Mouse (Mus musculus): ENCODE data around the gene Tns4. TPM values are rescaled to one million over a fixed set of nuclear protein-coding genes. Genes with fewer than 3 reads are reported as not detected.

The Tns4 gene
- total and polyA plus RNA-seq, 2 experiments from 2014 or later: 0.05 to 0.69 TPM

DNA sequence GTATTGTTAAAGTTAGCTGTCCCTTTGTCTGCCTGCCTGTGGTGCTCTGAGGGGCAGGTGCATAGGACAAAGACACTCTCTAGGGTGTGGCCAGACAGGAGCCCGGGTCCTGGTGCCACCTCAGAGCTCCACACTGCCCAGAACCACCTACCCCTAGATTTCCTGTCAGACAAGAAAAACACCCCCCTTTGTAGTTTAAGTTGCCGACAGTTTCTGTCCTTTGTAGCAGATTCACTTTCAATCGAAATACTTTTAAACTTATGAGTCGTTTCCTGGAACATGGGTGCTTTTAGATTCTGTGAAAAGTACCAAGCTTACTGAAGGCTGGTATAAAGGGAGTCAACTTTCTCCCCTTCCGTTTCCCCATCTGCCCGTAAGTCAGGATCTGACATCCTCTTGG lies 26.8 kb upstream of the Tns4 start:
- ATAC-seq (ENCODE audit: insufficient read depth, low read depth) (no peak), DNase-seq (ENCODE audit: low spot score) (no peak)
- no peak for TF ChIP-seq CTCF (IDR thresholded peaks at IDR 0.05; ENCODE audit: low read depth)
- H3K4me2 ChIP-seq (ENCODE audit: low read depth, low read length): no peak overlapping the region
- no peak overlapping the region for H3K4me3 ChIP-seq (ENCODE audit: low read depth, low read length)
- H3K27me3 ChIP-seq (ENCODE audit: control insufficient read depth, insufficient read depth, low read length): no peaks in the 10 kb centered on the region
- WGBS: 54% methylated on average over 6 of the region's 6 CpGs
- H3K36me3 ChIP-seq (replicated peaks; ENCODE audit: control insufficient read depth, insufficient read depth, low read length): no peaks in the 10 kb centered on the region
- no peak overlapping the region for H3K27ac ChIP-seq (ENCODE audit: low read depth)
- 0 out of 2 replicates have a peak, but pooled peaks cover 7% of the 10 kb centered on the region for H3K4me1 ChIP-seq (ENCODE audit: control insufficient read depth, insufficient read depth)
- H3K9me3 ChIP-seq (replicated peaks; ENCODE audit: control insufficient read depth, low read length): no peaks in the 10 kb centered on the region
- no peak overlapping the region for H3K9ac ChIP-seq (replicated peaks; ENCODE audit: low read depth, low read length)

DNA sequence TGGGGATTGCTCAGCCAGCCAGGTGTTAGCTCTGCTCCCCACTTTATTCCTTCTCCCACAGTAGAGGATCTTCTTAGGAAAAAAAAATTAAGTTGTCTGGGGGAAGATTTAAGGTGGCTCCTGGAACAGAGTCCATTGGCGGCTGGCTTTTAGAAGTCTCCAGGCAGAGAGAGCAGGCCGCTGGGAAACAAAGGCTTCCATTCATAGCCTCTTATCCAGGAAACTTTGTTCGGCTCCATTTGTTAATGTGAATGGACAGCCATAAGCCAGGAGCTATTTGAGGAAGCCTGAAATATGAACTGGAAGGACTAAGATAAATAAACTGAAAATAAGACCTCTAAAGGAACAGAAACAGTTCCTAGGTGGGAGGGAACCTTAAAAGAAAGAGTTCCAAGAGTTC lies 24.0 kb upstream of the Tns4 start:
- Histone ChIP-seq H3K9me3 (replicated peaks; ENCODE audit: control insufficient read depth, low read length) (no peaks in the 10 kb centered on the region), H3K36me3 (replicated peaks; ENCODE audit: control insufficient read depth, insufficient read depth, low read length) (no peaks in the 10 kb centered on the region), H3K27ac (ENCODE audit: low read depth) (no peak overlapping the region), H3K4me1 (ENCODE audit: control insufficient read depth, insufficient read depth) (0 out of 2 replicates have a peak, but pooled peaks cover 4% of the 10 kb centered on the region), H3K27me3 (ENCODE audit: control insufficient read depth, insufficient read depth, low read length) (no peaks in the 10 kb centered on the region), H3K9ac (replicated peaks; ENCODE audit: low read depth, low read length) (no peak overlapping the region), H3K4me2 (ENCODE audit: low read depth, low read length) (no peak overlapping the region), H3K4me3 (ENCODE audit: low read depth, low read length) (no peak overlapping the region)
- 18% methylated on average over 3 of the region's 3 CpGs for WGBS
- ATAC-seq (ENCODE audit: insufficient read depth, low read depth) (no peak), DNase-seq (ENCODE audit: low spot score) (no peak)
- TF ChIP-seq CTCF (IDR thresholded peaks at IDR 0.05; ENCODE audit: low read depth) (no peak), EP300 (IDR thresholded peaks at IDR 0.05; ENCODE audit: low read depth) (no peak)

DNA sequence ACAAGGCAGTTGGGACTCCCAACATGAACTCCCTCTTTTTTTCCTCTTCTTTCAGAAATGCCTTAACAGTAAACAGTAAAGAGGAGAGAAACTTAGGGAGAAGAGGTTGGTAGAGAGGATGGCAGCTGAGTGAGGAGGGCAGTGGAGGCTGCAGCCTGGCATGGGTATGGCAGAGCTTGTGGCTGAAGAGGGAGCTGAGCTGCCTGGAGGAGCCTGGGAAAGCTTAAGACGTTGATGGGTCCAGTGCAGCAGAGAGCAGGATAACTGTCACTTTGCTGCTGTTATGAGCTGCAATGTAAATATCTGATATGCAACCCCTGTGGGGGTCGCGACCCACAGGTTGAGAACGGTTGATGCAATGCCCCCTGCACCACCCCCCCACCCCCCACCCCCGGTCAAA lies 23.6 kb upstream of the Tns4 start:
- TF ChIP-seq EP300 (IDR thresholded peaks at IDR 0.05; ENCODE audit: low read depth) (no peak), CTCF (IDR thresholded peaks at IDR 0.05; ENCODE audit: low read depth) (no peak)
- 0 out of 2 replicates have a peak, but pooled peaks cover 4% of the 10 kb centered on the region for H3K4me1 ChIP-seq (ENCODE audit: control insufficient read depth, insufficient read depth)
- H3K4me3 ChIP-seq (ENCODE audit: low read depth, low read length): no peak overlapping the region
- no peak overlapping the region for H3K4me2 ChIP-seq (ENCODE audit: low read depth, low read length)
- no peaks in the 10 kb centered on the region for H3K36me3 ChIP-seq (replicated peaks; ENCODE audit: control insufficient read depth, insufficient read depth, low read length)
- ATAC-seq (ENCODE audit: insufficient read depth, low read depth) (no peak), DNase-seq (ENCODE audit: low spot score) (no peak)
- no peak overlapping the region for H3K9ac ChIP-seq (replicated peaks; ENCODE audit: low read depth, low read length)
- H3K27ac ChIP-seq (ENCODE audit: low read depth): no peak overlapping the region
- no peaks in the 10 kb centered on the region for H3K9me3 ChIP-seq (replicated peaks; ENCODE audit: control insufficient read depth, low read length)
- no peaks in the 10 kb centered on the region for H3K27me3 ChIP-seq (ENCODE audit: control insufficient read depth, insufficient read depth, low read length)
- 56% methylated on average over 5 of the region's 5 CpGs for WGBS

DNA sequence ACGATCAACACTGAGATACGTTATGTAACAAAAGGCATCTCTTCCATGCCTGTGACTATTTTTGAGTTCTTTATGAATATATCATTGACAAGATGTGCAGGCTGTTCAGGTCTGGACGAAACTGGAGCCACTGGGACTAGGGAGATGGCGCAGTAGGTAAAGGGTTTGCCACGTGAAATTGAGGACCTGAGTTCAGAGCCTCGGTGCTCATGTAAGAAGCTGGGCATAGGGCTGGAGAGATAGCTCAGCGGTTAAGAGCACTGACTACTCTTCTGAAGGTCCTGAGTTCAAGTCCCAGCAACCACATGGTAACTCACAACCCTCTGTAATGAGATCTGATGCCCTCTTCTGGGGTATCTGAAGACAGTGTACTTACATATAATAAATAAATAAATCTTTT lies 22.5 kb upstream of the Tns4 start:
- DNase-seq (ENCODE audit: low spot score): no peak
- H3K9me3 ChIP-seq (replicated peaks; ENCODE audit: control insufficient read depth, low read length): no peaks in the 10 kb centered on the region
- H3K36me3 ChIP-seq (replicated peaks; ENCODE audit: control insufficient read depth, insufficient read depth, low read length): no peaks in the 10 kb centered on the region
- H3K4me3 ChIP-seq (ENCODE audit: low read depth, low read length): no peak overlapping the region
- no peak overlapping the region for H3K9ac ChIP-seq (replicated peaks; ENCODE audit: low read depth, low read length)
- TF ChIP-seq CTCF (IDR thresholded peaks at IDR 0.05; ENCODE audit: low read depth) (no peak), EP300 (IDR thresholded peaks at IDR 0.05; ENCODE audit: low read depth) (no peak)
- H3K27ac ChIP-seq (ENCODE audit: low read depth): no peak overlapping the region
- no peaks in the 10 kb centered on the region for H3K27me3 ChIP-seq (ENCODE audit: control insufficient read depth, insufficient read depth, low read length)
- ATAC-seq (ENCODE audit: insufficient read depth, low read depth): no peak
- H3K4me1 ChIP-seq (ENCODE audit: control insufficient read depth, insufficient read depth): 0 out of 2 replicates have a peak, but pooled peaks cover 4% of the 10 kb centered on the region
- WGBS: 93% methylated on average over 7 of the region's 7 CpGs
- H3K4me2 ChIP-seq (ENCODE audit: low read depth, low read length): no peak overlapping the region

DNA sequence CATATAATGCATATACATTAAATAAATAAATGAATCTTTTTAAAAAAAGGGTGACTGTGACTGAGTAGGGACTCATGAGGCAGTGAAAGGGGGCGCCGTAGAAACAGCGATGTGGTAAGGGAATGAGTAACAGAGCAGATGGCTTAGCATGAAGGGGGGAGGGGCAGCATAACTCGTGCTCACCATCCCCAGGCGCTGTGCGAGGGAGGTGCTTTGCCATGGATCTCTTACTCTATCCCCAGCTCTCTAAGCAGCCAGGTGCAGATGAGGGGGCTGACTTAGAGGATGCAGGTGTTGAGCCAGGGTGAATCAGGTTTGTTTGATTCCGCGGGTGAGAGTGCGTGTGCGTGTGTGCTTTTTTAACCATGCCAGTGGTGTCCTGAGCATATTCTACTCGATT lies 22.0 kb upstream of the Tns4 start:
- no peak overlapping the region for H3K4me2 ChIP-seq (ENCODE audit: low read depth, low read length)
- H3K27me3 ChIP-seq (ENCODE audit: control insufficient read depth, insufficient read depth, low read length): no peaks in the 10 kb centered on the region
- 61% methylated on average over 11 of the region's 11 CpGs for WGBS
- DNase-seq (ENCODE audit: low spot score) (no peak), ATAC-seq (ENCODE audit: insufficient read depth, low read depth) (no peak)
- H3K9ac ChIP-seq (replicated peaks; ENCODE audit: low read depth, low read length): no peak overlapping the region
- no peak overlapping the region for H3K27ac ChIP-seq (ENCODE audit: low read depth)
- no peaks in the 10 kb centered on the region for H3K36me3 ChIP-seq (replicated peaks; ENCODE audit: control insufficient read depth, insufficient read depth, low read length)
- H3K4me1 ChIP-seq (ENCODE audit: control insufficient read depth, insufficient read depth): 0 out of 2 replicates have a peak, but pooled peaks cover 4% of the 10 kb centered on the region
- no peaks in the 10 kb centered on the region for H3K9me3 ChIP-seq (replicated peaks; ENCODE audit: control insufficient read depth, low read length)
- H3K4me3 ChIP-seq (ENCODE audit: low read depth, low read length): no peak overlapping the region
- no peak for TF ChIP-seq CTCF (IDR thresholded peaks at IDR 0.05; ENCODE audit: low read depth)
- TF ChIP-seq EP300 (IDR thresholded peaks at IDR 0.05; ENCODE audit: low read depth): no peak

DNA sequence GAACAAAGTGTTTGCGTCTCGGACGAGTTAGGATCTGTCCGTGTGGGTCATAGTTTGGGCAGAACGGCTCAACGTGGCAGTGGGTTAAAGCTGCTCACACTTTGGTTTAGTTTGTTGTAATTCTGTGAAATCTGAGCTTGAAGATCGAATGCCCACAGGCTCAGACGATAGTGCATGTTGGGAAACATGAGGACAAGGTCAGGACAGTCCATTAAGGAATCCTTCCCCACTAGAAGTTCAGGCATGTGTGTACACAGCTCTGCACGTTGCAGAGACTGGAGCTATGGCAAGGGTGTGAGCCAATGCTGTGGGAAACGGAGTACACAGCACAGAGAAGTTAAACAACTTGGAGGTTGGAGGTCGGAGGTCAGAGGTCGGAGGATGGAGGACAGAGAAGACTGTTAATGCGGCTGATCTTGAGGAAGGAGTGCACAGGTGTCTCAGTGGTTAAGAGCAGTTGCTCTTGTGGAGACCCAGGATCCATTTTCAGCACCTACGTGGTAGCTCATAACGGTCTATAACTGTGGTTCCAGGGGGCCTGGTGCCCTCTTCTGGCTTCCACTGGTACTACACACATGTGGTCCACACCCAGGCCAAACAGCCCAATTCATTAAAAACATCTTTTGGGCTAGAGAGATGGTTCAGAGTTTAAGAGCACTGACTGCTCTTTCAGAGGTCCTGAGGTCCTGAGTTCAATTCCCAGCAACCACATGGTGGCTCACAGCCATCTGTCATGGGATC lies 21.4 kb upstream of the Tns4 start:
- Histone ChIP-seq H3K27me3 (ENCODE audit: control insufficient read depth, insufficient read depth, low read length) (no peaks in the 10 kb centered on the region), H3K9me3 (replicated peaks; ENCODE audit: control insufficient read depth, low read length) (no peaks in the 10 kb centered on the region), H3K4me2 (ENCODE audit: low read depth, low read length) (no peak overlapping the region), H3K36me3 (replicated peaks; ENCODE audit: control insufficient read depth, insufficient read depth, low read length) (no peaks in the 10 kb centered on the region), H3K4me1 (ENCODE audit: control insufficient read depth, insufficient read depth) (0 out of 2 replicates have a peak, but pooled peaks cover 4% of the 10 kb centered on the region), H3K4me3 (ENCODE audit: low read depth, low read length) (no peak overlapping the region), H3K27ac (ENCODE audit: low read depth) (no peak overlapping the region), H3K9ac (replicated peaks; ENCODE audit: low read depth, low read length) (no peak overlapping the region)
- DNase-seq (ENCODE audit: low spot score) (no peak), ATAC-seq (ENCODE audit: insufficient read depth, low read depth) (no peak)
- WGBS: 88% methylated on average over 15 of the region's 15 CpGs
- no peak for TF ChIP-seq EP300 (IDR thresholded peaks at IDR 0.05; ENCODE audit: low read depth)
